Mouse (Mus musculus) CH12.LX (cell line): Measurements from ENCODE around the gene Ptov1. TPM values are rescaled to one million over a fixed set of nuclear protein-coding genes. Genes with fewer than 3 reads are reported as not detected.

Source experiments
- DNase-seq: peaks from one replicate; pipeline ENCODE4 v3.0.0-alpha.2; 2013; ENCODE audit errors: extremely low read depth
- H3K27ac ChIP-seq: 2 replicates; pipeline ENCODE4 v1.5.1; 2012; ENCODE audit warnings: low read depth, mild to moderate bottlenecking, control low read depth, moderate library complexity; ENCODE audit not compliant: insufficient read depth
- H3K27me3 ChIP-seq: replicated peaks from 2 replicates; pipeline ENCODE3; 2012; ENCODE audit warnings: inconsistent platforms
- H3K36me3 ChIP-seq, 2 experiments: replicated peaks in 1 of 2; 2 replicates each; pipeline versions ENCODE3 to v1.6.1; 2012; ENCODE audit warnings: inconsistent platforms in 1 of 2, low read length in 1 of 2, mild to moderate bottlenecking in 1 of 2, mixed read lengths in 1 of 2, moderate library complexity in 1 of 2; ENCODE audit not compliant: control insufficient read depth in 1 of 2, insufficient read depth in 1 of 2
- H3K4me1 ChIP-seq, 2 experiments: 2 replicates each; pipeline ENCODE4 v1.6.1; 2012; ENCODE audit warnings: inconsistent platforms in 1 of 2, moderate library complexity in 1 of 2; ENCODE audit not compliant: insufficient read depth in 2 of 2, control insufficient read depth in 1 of 2
- H3K4me2 ChIP-seq: 2 replicates; pipeline ENCODE4 v1.6.1; 2012; ENCODE audit warnings: low read depth, mild to moderate bottlenecking, control low read depth; ENCODE audit not compliant: poor library complexity, insufficient read depth, severe bottlenecking
- H3K4me3 ChIP-seq, 3 experiments: fragments of 150-350 bp in 1 of 3; sonication (generic) in 1 of 3; replicated peaks in 1 of 3; 2 replicates each; pipeline versions ENCODE3 to v1.5.1; 2011 to 2012; ENCODE audit warnings: low read depth in 2 of 3, low read length in 2 of 3, mild to moderate bottlenecking in 2 of 3, moderate library complexity in 2 of 3, control low read depth in 1 of 3, improper control_type of control experiment in 1 of 3, inconsistent platforms in 1 of 3, mixed read lengths in 1 of 3; ENCODE audit not compliant: poor library complexity in 1 of 3
- H3K79me2 ChIP-seq: replicated peaks from 2 replicates; pipeline ENCODE4 v1.6.1; 2012; ENCODE audit warnings: mild to moderate bottlenecking, moderate library complexity; ENCODE audit not compliant: control insufficient read depth, poor library complexity, insufficient read depth, severe bottlenecking; ENCODE audit errors: extremely low read depth
- H3K9ac ChIP-seq: 2 replicates; pipeline ENCODE4 v1.6.1; 2012; ENCODE audit warnings: low read depth, mild to moderate bottlenecking, control low read depth, moderate library complexity; ENCODE audit not compliant: insufficient read depth
- H3K9me3 ChIP-seq: replicated peaks from 2 replicates; pipeline ENCODE3; 2012; ENCODE audit warnings: low read length, inconsistent platforms, mixed read lengths
- BHLHE40 ChIP-seq: IDR thresholded peaks from 2 replicates; pipeline ENCODE4 v1.6.1; 2011; ENCODE audit warnings: mild to moderate bottlenecking, low read depth, low read length, improper control_type of control experiment
- CHD1 ChIP-seq: IDR thresholded peaks from 2 replicates; pipeline ENCODE4 v1.6.1; 2012; ENCODE audit warnings: low read depth, low read length, improper control_type of control experiment, inconsistent platforms
- CHD2 ChIP-seq: IDR thresholded peaks from 2 replicates; pipeline ENCODE4 v1.6.1; 2011; ENCODE audit warnings: low read length, improper control_type of control experiment
- CTCF ChIP-seq, 2 experiments: IDR thresholded peaks in 1 of 2; conservative IDR thresholded peaks in 1 of 2; 2 replicates each; pipeline ENCODE4 v1.5.1; 2011 to 2012; ENCODE audit warnings: low read depth in 2 of 2, low read length in 2 of 2, improper control_type of control experiment in 1 of 2, inconsistent platforms in 1 of 2, mild to moderate bottlenecking in 1 of 2, moderate library complexity in 1 of 2
- E2F4 ChIP-seq: IDR thresholded peaks from 2 replicates; pipeline ENCODE4 v1.6.1; 2011; ENCODE audit warnings: low read depth, low read length, improper control_type of control experiment; ENCODE audit not compliant: insufficient replicate concordance
- ELF1 ChIP-seq: IDR thresholded peaks from 2 replicates; pipeline ENCODE4 v1.6.1; 2014; ENCODE audit warnings: low read depth, mild to moderate bottlenecking, inconsistent platforms, low read length, improper control_type of control experiment
- ETS1 ChIP-seq: conservative IDR thresholded peaks from 2 replicates; pipeline ENCODE4 v1.6.1; 2012; ENCODE audit warnings: low read depth, mild to moderate bottlenecking, inconsistent platforms, low read length, improper control_type of control experiment, moderate library complexity
- GABPA ChIP-seq: IDR thresholded peaks from 2 replicates; pipeline ENCODE4 v1.6.1; 2012; ENCODE audit warnings: low read depth, low read length, improper control_type of control experiment, inconsistent platforms; ENCODE audit not compliant: insufficient replicate concordance
- IRF4 ChIP-seq: IDR thresholded peaks from 2 replicates; pipeline ENCODE4 v1.6.1; 2014; ENCODE audit warnings: low read depth, mild to moderate bottlenecking, inconsistent platforms, low read length, improper control_type of control experiment
- JUN ChIP-seq: IDR thresholded peaks from 2 replicates; pipeline ENCODE4 v1.6.1; 2011; ENCODE audit warnings: low read depth, mild to moderate bottlenecking, low read length, improper control_type of control experiment, moderate library complexity; ENCODE audit not compliant: insufficient read depth
- JUND ChIP-seq: conservative IDR thresholded peaks from 2 replicates; pipeline ENCODE4 v1.6.1; 2011; ENCODE audit warnings: low read depth, low read length, improper control_type of control experiment
- MAFK ChIP-seq: IDR thresholded peaks from 2 replicates; pipeline ENCODE4 v1.6.1; 2011; ENCODE audit warnings: low read length, improper control_type of control experiment; ENCODE audit not compliant: insufficient replicate concordance
- MAX ChIP-seq: IDR thresholded peaks from 2 replicates; pipeline ENCODE4 v1.6.1; 2011; ENCODE audit warnings: low read length, improper control_type of control experiment
- MEF2A ChIP-seq: IDR thresholded peaks from 2 replicates; pipeline ENCODE4 v1.6.1; 2014; ENCODE audit warnings: low read depth, mild to moderate bottlenecking, inconsistent platforms, low read length, improper control_type of control experiment, borderline replicate concordance
- MXI1 ChIP-seq: IDR thresholded peaks from 2 replicates; pipeline ENCODE4 v1.6.1; 2011; ENCODE audit warnings: mild to moderate bottlenecking, low read depth, low read length, improper control_type of control experiment
- MYC ChIP-seq: IDR thresholded peaks from 2 replicates; pipeline ENCODE4 v1.6.1; 2011; ENCODE audit warnings: low read depth, mild to moderate bottlenecking, improper control_type of control experiment, low read length
- NELFE ChIP-seq: IDR thresholded peaks from 2 replicates; pipeline ENCODE4 v1.6.1; 2011; ENCODE audit warnings: low read depth, low read length, improper control_type of control experiment
- NRF1 ChIP-seq: IDR thresholded peaks from 2 replicates; pipeline ENCODE4 v1.6.1; 2014; ENCODE audit warnings: low read depth, mild to moderate bottlenecking, inconsistent platforms, low read length, improper control_type of control experiment, moderate library complexity
- PAX5 ChIP-seq: IDR thresholded peaks from 2 replicates; pipeline ENCODE4 v1.6.1; 2012; ENCODE audit warnings: low read length, inconsistent platforms, mixed read lengths
- POLR2A ChIP-seq: IDR thresholded peaks from 2 replicates; pipeline ENCODE4 v1.6.1; 2011; ENCODE audit warnings: low read depth, mild to moderate bottlenecking, improper control_type of control experiment, low read length
- RAD21 ChIP-seq: IDR thresholded peaks from 2 replicates; pipeline ENCODE4 v1.6.1; 2011; ENCODE audit warnings: low read depth, mild to moderate bottlenecking, low read length, improper control_type of control experiment, moderate library complexity
- SMC3 ChIP-seq: IDR thresholded peaks from 2 replicates; pipeline ENCODE4 v1.6.1; 2011; ENCODE audit warnings: low read depth, low read length, improper control_type of control experiment
- TBP ChIP-seq: conservative IDR thresholded peaks from 2 replicates; pipeline ENCODE4 v1.6.1; 2011; ENCODE audit warnings: low read depth, low read length, improper control_type of control experiment
- TCF12 ChIP-seq: IDR thresholded peaks from 2 replicates; pipeline ENCODE4 v1.6.1; 2014; ENCODE audit warnings: low read depth, mild to moderate bottlenecking, inconsistent platforms, low read length, improper control_type of control experiment
- UBTF ChIP-seq: IDR thresholded peaks from 2 replicates; pipeline ENCODE4 v1.6.1; 2012; ENCODE audit warnings: low read depth, mild to moderate bottlenecking, inconsistent platforms, low read length, improper control_type of control experiment, moderate library complexity
- USF1 ChIP-seq: IDR thresholded peaks from 2 replicates; pipeline ENCODE4 v1.6.1; 2014; ENCODE audit warnings: low read depth, mild to moderate bottlenecking, inconsistent platforms, low read length, improper control_type of control experiment
- USF2 ChIP-seq: conservative IDR thresholded peaks from 2 replicates; pipeline ENCODE4 v1.6.1; 2011; ENCODE audit warnings: low read depth, low read length, improper control_type of control experiment
- ZKSCAN1 ChIP-seq: IDR thresholded peaks from 2 replicates; pipeline ENCODE4 v1.6.1; 2012; ENCODE audit warnings: low read depth, inconsistent platforms, low read length, improper control_type of control experiment, borderline replicate concordance
- ZMIZ1 ChIP-seq: IDR thresholded peaks from 2 replicates; pipeline ENCODE4 v1.6.1; 2012; ENCODE audit warnings: low read depth, mild to moderate bottlenecking, inconsistent platforms, low read length, improper control_type of control experiment
- ZNF384 ChIP-seq: IDR thresholded peaks from 2 replicates; pipeline ENCODE4 v1.6.1; 2012; ENCODE audit warnings: low read depth, low read length, improper control_type of control experiment, inconsistent platforms
- dilution Hi-C: fragments of 300-500 bp; cut with MboI; formaldehyde crosslinking; loops from 2 replicates; pipeline ENCODE4 v1.14.3; 2020; ENCODE audit warnings: low sequenced_read_pairs; ENCODE audit not compliant: extremely low pct_unique_long_range_greater_than_20kb, extremely low pct_ligation_motif_present
- in situ Hi-C: fragments of 300-500 bp; cut with MboI; formaldehyde crosslinking; loops from 3 replicates; pipeline ENCODE4 v1.14.3; 2019; ENCODE audit warnings: low sequenced_read_pairs, low pct_ligation_motif_present, low pct_unique_long_range_greater_than_20kb, mixed read lengths
- polyA plus RNA-seq: library from polyadenylated mRNA; unstranded; fragments of >175 nt; gene quantifications from 2 replicates; pipeline ENCODE4 v1.2.1, GENCODE M21; 2012; ENCODE audit warnings: low read depth; ENCODE audit not compliant: insufficient read length
- total RNA-seq, 2 experiments: library from RNA; depleted of rRNA; stranded (reverse); fragments of 300-350 nt in 1 of 2; fragments of >200 nt in 1 of 2; gene quantifications; 2 replicates each; pipeline ENCODE4 v1.2.3; 2012 to 2014

Gene Ptov1
- total and polyA plus RNA-seq, 3 experiments, result 5.7 to 21.0 (median 16.8) TPM

GRCm38 (mm10) chr7:44819391-44819790, 50.2 kb downstream of the Ptov1 start:
- no peaks in the 10 kb centered on the region for H3K27me3 ChIP-seq
- in situ Hi-C loops (no loop called here), dilution Hi-C loops (no loop called here)
- H3K4me3 ChIP-seq, result peak overlapping the region; percentile 62 to 89 (median 67)
- H3K27ac ChIP-seq, result peak overlapping the region; percentile 92
- DNase-seq, result no peak
- H3K9me3 ChIP-seq, result no peaks in the 10 kb centered on the region
- H3K4me1 ChIP-seq, result peaks cover 23 to 51% of the 10 kb centered on the region in 2 experiments
- peak overlapping the region; percentile 93 for H3K9ac ChIP-seq
- peak overlapping the region; percentile 95 for H3K4me2 ChIP-seq
- no peak for TF ChIP-seq MXI1
- TF ChIP-seq MYC, result no peak
- no peak for TF ChIP-seq E2F4
- TF ChIP-seq TBP, result no peak
- TF ChIP-seq NRF1, result no peak
- no peak for TF ChIP-seq ETS1
- TF ChIP-seq GABPA, result no peak
- TF ChIP-seq ZNF384, result no peak
- no peak for TF ChIP-seq NELFE
- TF ChIP-seq ELF1, result no peak
- TF ChIP-seq JUN, result no peak
- no peak for TF ChIP-seq SMC3
- TF ChIP-seq RAD21, result no peak
- no peak for TF ChIP-seq ZMIZ1
- no peak for TF ChIP-seq IRF4
- TF ChIP-seq MAX, result no peak
- no peak for TF ChIP-seq USF2
- TF ChIP-seq POLR2A, result no peak
- no peak for TF ChIP-seq JUND
- TF ChIP-seq MEF2A, result no peak
- peaks cover 8 to 53% of the 10 kb centered on the region in 2 experiments for H3K36me3 ChIP-seq
- peaks cover 87% of the 10 kb centered on the region for H3K79me2 ChIP-seq

GRCm38 (mm10) chr7:44818751-44819235, 50.8 kb downstream of the Ptov1 start:
- peaks cover 25 to 51% of the 10 kb centered on the region in 2 experiments for H3K4me1 ChIP-seq
- no peaks in the 10 kb centered on the region for H3K9me3 ChIP-seq
- H3K27me3 ChIP-seq, result no peaks in the 10 kb centered on the region
- H3K4me3 ChIP-seq, result peak overlapping the region; percentile 67 to 89 (median 77)
- DNase-seq, result peak; percentile 83
- H3K36me3 ChIP-seq, result peaks cover 14 to 56% of the 10 kb centered on the region in 2 experiments
- peak overlapping the region; percentile 92 for H3K27ac ChIP-seq
- peak overlapping the region; percentile 95 for H3K4me2 ChIP-seq
- H3K79me2 ChIP-seq, result peaks cover 81% of the 10 kb centered on the region
- peak overlapping the region; percentile 93 for H3K9ac ChIP-seq
- in situ Hi-C loops (no loop called here), dilution Hi-C loops (no loop called here)
- no peak for TF ChIP-seq USF2
- TF ChIP-seq USF1, result no peak
- 0 out of 2 replicates have a peak, but pooled peaks have one; percentile 36 for TF ChIP-seq CHD2
- no peak for TF ChIP-seq E2F4
- TF ChIP-seq MYC, result peak; percentile 79; the same call in 1 of the 2 replicates
- TF ChIP-seq ELF1, result peak; percentile 31; the same call in 1 of the 2 replicates
- TF ChIP-seq TBP, result peak; percentile 69
- peak; percentile 66; the same call in 1 of the 2 replicates for TF ChIP-seq UBTF
- TF ChIP-seq CTCF (conservative IDR thresholded peaks at IDR 0.05 in 1 of 2, IDR thresholded peaks at IDR 0.05 in 1 of 2; ENCODE audit: low read depth in 2 of 2, low read length in 2 of 2), result no peak
- no peak for TF ChIP-seq ZKSCAN1
- peak; percentile 27; the same call in 1 of the 2 replicates for TF ChIP-seq BHLHE40
- TF ChIP-seq PAX5, result no peak
- TF ChIP-seq IRF4, result peak; percentile 81
- TF ChIP-seq JUND, result no peak
- TF ChIP-seq SMC3, result no peak
- no peak; the same call in 1 of the 2 replicates for TF ChIP-seq CHD1
- peak; percentile 91 for TF ChIP-seq TCF12
- TF ChIP-seq MAX, result peak; percentile 34; the same call in 1 of the 2 replicates
- TF ChIP-seq RAD21, result no peak
- no peak; the same call in 1 of the 2 replicates for TF ChIP-seq ZNF384
- TF ChIP-seq MAFK, result no peak
- TF ChIP-seq JUN, result no peak
- no peak for TF ChIP-seq GABPA
- TF ChIP-seq MEF2A, result peak; percentile 72; the same call in 1 of the 2 replicates
- peak; percentile 51 for TF ChIP-seq POLR2A
